ENCODE assay signal across 8 mouse cellular contexts in the genomic region with DNA sequence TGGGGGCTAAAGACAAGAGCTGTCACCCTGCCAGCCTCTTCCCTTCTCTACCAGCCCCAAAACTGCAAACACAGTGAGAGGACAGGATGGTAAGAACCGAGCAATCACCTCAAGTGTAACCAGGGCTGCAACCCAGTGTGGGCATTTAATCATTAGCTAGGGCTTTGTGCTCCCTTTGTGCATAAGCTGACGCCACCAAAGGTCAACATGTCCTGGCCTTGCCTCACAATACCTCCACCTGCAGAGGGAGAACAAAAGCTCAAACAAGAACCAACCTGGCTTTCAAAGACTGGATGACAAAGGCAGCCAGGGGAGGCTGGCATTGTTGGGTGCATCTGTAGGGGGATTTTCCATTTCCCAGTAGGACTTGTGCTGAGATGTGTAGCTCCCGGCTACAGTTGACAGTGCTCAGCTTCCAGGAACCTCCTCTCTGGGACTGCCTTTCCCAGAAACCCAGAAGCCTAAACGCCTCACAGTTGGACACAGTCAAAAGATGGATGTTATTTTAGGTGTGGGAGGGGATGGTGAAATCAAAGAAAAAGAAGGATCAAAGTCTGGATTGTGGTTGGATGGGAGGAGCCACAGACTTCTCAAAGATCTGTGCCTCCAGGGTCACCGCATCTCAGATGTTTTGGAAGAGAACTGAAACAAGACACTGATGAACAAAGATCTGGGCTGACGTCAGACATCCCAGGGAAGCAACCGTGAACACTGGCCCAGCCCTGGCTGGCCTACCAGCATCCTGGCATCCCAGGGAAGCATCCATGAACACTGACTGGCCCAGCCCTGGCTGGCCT.
DNase-seq lines count a peak whose midpoint lies in the region; ATAC-seq and TF ChIP-seq lines count a peak whose summit lies in the region.

No protein-coding gene starts in this region.

- peak; percentile 50; the same call in 1 of the 2 replicates for ATAC-seq in lung, embryonic 14.5 days (ENCODE audit: insufficient read depth)

- H3K9me3 ChIP-seq in lung, embryonic 14.5 days (ENCODE audit: low read depth, low read length): no peaks in the 10 kb centered on the region

- TF ChIP-seq CTCF in lung, embryonic 14.5 days (IDR thresholded peaks at IDR 0.05; ENCODE audit: low read depth): no peak
- TF ChIP-seq CTCF in embryonic fibroblast, embryonic 13.5 days (IDR thresholded peaks at IDR 0.05; ENCODE audit: borderline replicate concordance, insufficient read depth, low read length): no peak
- TF ChIP-seq CTCF in small intestine, adult 2 months (IDR thresholded peaks at IDR 0.05; ENCODE audit: extremely low read depth, insufficient read length, insufficient replicate concordance, low read depth, low read length): peak; percentile 12; the same call in 1 of the 2 replicates

- WGBS in lung, embryonic 14.5 days: 37% methylated on average over 7 of the region's 7 CpGs
- 23% methylated on average over 7 of the region's 7 CpGs for WGBS in small intestine, adult 2 months

- peaks cover 12% of the 10 kb centered on the region; the same call in 1 of the 2 replicates for H3K4me1 ChIP-seq in lung, embryonic 14.5 days (ENCODE audit: insufficient read depth)
- H3K4me1 ChIP-seq in embryonic fibroblast, embryonic 13.5 days (ENCODE audit: control insufficient read depth, insufficient read depth, low read length): peaks cover 3% of the 10 kb centered on the region; the same call in 1 of the 2 replicates
- peaks cover 17% of the 10 kb centered on the region; the same call in 1 of the 2 replicates for H3K4me1 ChIP-seq in small intestine, adult 2 months (ENCODE audit: control insufficient read depth, insufficient read depth, insufficient read length, low read length)

- H3K4me2 ChIP-seq in lung, embryonic 14.5 days: no peak overlapping the region

- TF ChIP-seq POLR2A in embryonic fibroblast, embryonic 13.5 days (IDR thresholded peaks at IDR 0.05; ENCODE audit: low read depth, low read length): no peak
- TF ChIP-seq POLR2A in small intestine, adult 2 months (IDR thresholded peaks at IDR 0.05; ENCODE audit: low read depth, low read length): no peak

- DNase-seq in lung, embryonic 14.5 days: peak; percentile 56
- DNase-seq in lung, postnatal 10 days: no peak
- peak; percentile 41 for DNase-seq in kidney, postnatal 10 days
- no peak for DNase-seq in urinary bladder, postnatal 10 days (ENCODE audit: low spot score)
- no peak for DNase-seq in adrenal gland, adult 18-20 months (ENCODE audit: low spot score in 2 of 2)
- DNase-seq in spleen, postnatal 14 days (ENCODE audit: low spot score in 2 of 2): no peak

- no peaks in the 10 kb centered on the region for H3K27me3 ChIP-seq in lung, embryonic 14.5 days (ENCODE audit: insufficient read depth, low read length)
- H3K27me3 ChIP-seq in small intestine, adult 2 months (ENCODE audit: control insufficient read depth, insufficient read depth, low read length): no peaks in the 10 kb centered on the region

- H3K27ac ChIP-seq in lung, embryonic 14.5 days (ENCODE audit: low read depth): peak overlapping the region; percentile 58
- H3K27ac ChIP-seq in embryonic fibroblast, embryonic 13.5 days (ENCODE audit: insufficient read depth, low read length): peak overlapping the region; percentile 1; the same call in 1 of the 2 replicates
- peak overlapping the region; percentile 54 for H3K27ac ChIP-seq in small intestine, adult 2 months (ENCODE audit: insufficient read depth, low read depth, low read length)

- peaks cover 17% of the 10 kb centered on the region for H3K36me3 ChIP-seq in lung, embryonic 14.5 days (ENCODE audit: insufficient read depth)
- peaks cover 8% of the 10 kb centered on the region for H3K36me3 ChIP-seq in small intestine, adult 2 months (ENCODE audit: control insufficient read depth, insufficient read depth, low read length)

- H3K4me3 ChIP-seq in lung, embryonic 14.5 days (ENCODE audit: low read depth, low read length): no peak overlapping the region
- H3K4me3 ChIP-seq in embryonic fibroblast, embryonic 13.5 days (ENCODE audit: insufficient read depth, low read length): no peak overlapping the region
- H3K4me3 ChIP-seq in small intestine, adult 2 months (ENCODE audit: low read depth, low read length): no peak overlapping the region

- H3K9ac ChIP-seq in lung, embryonic 14.5 days: no peak overlapping the region

Comparison
In these comparisons a context has a peak if more than half of its experiments do, and no peak if none do; other contexts are left out.
1. DNase-seq: peak in lung, embryonic 14.5 days (single experiment) and kidney, postnatal 10 days (single experiment); none in lung, postnatal 10 days (single experiment), urinary bladder, postnatal 10 days (single experiment), adrenal gland, adult 18-20 months (0 of 2) and spleen, postnatal 14 days (0 of 2).
2. H3K27ac ChIP-seq: peak in every context shown above with its lines; median percentile 58 in lung, embryonic 14.5 days; 54 in small intestine, adult 2 months; 1 in embryonic fibroblast, embryonic 13.5 days.